Mouse (Mus musculus) retina, embryonic 14.5 days (tissue): ENCODE measurements at regions not wholly inside any gene's neighbourhood (a gene's known extent, or its start where the extent isn't known, plus 50 kb on each side); places are given as distances from the start of the nearest gene placed in this dataset.

ENCODE experiments used
- DNase-seq: peaks from one replicate; pipeline ENCODE4 v3.0.0-alpha.2; 2015; ENCODE audit warnings: low spot score

- DNase-seq = peak; percentile 6
Measured at GRCm38 (mm10) chr5:79679051-79679450, 1340.9 kb upstream of the Adgrl3 start.

GRCm38 (mm10) chr5:79680321-79680720 is 1339.6 kb upstream of the Adgrl3 start:
- no peak for DNase-seq

GRCm38 (mm10) chr5:79706631-79707030 is 1313.3 kb upstream of the Adgrl3 start:
- DNase-seq = no peak

GRCm38 (mm10) chr5:79734885-79735284 is 1285.1 kb upstream of the Adgrl3 start:
- DNase-seq = no peak

- DNase-seq = peak; percentile 63
Measured at GRCm38 (mm10) chr5:79784391-79784790, 1235.5 kb upstream of the Adgrl3 start.

- DNase-seq = no peak
Measured at GRCm38 (mm10) chr5:79826531-79826930, 1193.4 kb upstream of the Adgrl3 start.

- DNase-seq = no peak
Measured at GRCm38 (mm10) chr5:79846456-79846855, 1173.5 kb upstream of the Adgrl3 start.

GRCm38 (mm10) chr5:79855866-79856265 is 1164.1 kb upstream of the Adgrl3 start:
- no peak for DNase-seq

GRCm38 (mm10) chr5:79900713-79901112 is 1119.2 kb upstream of the Adgrl3 start:
- no peak for DNase-seq

- DNase-seq = no peak
Measured at GRCm38 (mm10) chr5:79905341-79905740, 1114.6 kb upstream of the Adgrl3 start.
